Mouse (Mus musculus) lung, postnatal 0 days (tissue): ENCODE measurements around the gene Larp4.

ENCODE experiments used
- CTCF ChIP-seq: IDR thresholded peaks from 2 replicates; pipeline ENCODE4 v1.5.1; 2016; ENCODE audit warnings: antibody characterized with exemption, mild to moderate bottlenecking
- EP300 ChIP-seq: IDR thresholded peaks from 2 replicates; pipeline ENCODE4 v1.6.1; 2016; ENCODE audit warnings: antibody characterized with exemption, mild to moderate bottlenecking, control low read depth

GRCm38 (mm10) chr15:100057698-100058097 is 87.8 kb downstream of the Larp4 start:
- TF ChIP-seq CTCF (no peak), EP300 (no peak)
